Mouse (Mus musculus) cerebellum, adult 2 months (tissue): Measurements from ENCODE around the gene Rbm17. TPM values are rescaled to one million over a fixed set of nuclear protein-coding genes. Genes with fewer than 3 reads are reported as not detected.
"Not testable (repeated sequence)": the region's sequence is repeated elsewhere in the genome, so short reads cannot be mapped to it uniquely, and the experiment has no call there.

Experiments used
- DNase-seq, 2 experiments: peaks; one replicate each; pipeline ENCODE4 v3.0.0; 2021
- H3K27ac ChIP-seq: fragments of 200-500 bp; 2 replicates; pipeline ENCODE4 v1.5.1; 2012; ENCODE audit warnings: low read length, control low read depth, inconsistent platforms; ENCODE audit not compliant: insufficient read depth
- H3K27me3 ChIP-seq: fragments of 200-500 bp; 2 replicates; pipeline ENCODE4 v1.6.1; 2012; ENCODE audit warnings: inconsistent platforms, mild to moderate bottlenecking, low read length, moderate library complexity; ENCODE audit not compliant: control insufficient read depth, insufficient read depth
- H3K4me1 ChIP-seq: fragments of 200-500 bp; 2 replicates; pipeline ENCODE4 v1.6.1; 2011; ENCODE audit warnings: low read length; ENCODE audit not compliant: control insufficient read depth, insufficient read depth
- H3K4me3 ChIP-seq: fragments of 200-500 bp; replicated peaks from 2 replicates; pipeline ENCODE3; 2011; ENCODE audit warnings: mild to moderate bottlenecking, low read depth, low read length, control low read depth; ENCODE audit not compliant: insufficient read depth
- CTCF ChIP-seq: fragments of 200-500 bp; IDR thresholded peaks from 2 replicates; pipeline ENCODE4 v1.5.1; 2011; ENCODE audit warnings: low read depth, mild to moderate bottlenecking, control low read depth, low read length, moderate library complexity, borderline replicate concordance; ENCODE audit not compliant: insufficient read depth
- POLR2A ChIP-seq: fragments of 200-500 bp; IDR thresholded peaks from 2 replicates; pipeline ENCODE4 v1.6.1; 2011; ENCODE audit warnings: low read length, control low read depth, borderline replicate concordance; ENCODE audit not compliant: insufficient read depth
- WGBS: fragments of 180-500 bp; shearing (Covaris S2); methylation state at CpG from one replicate; pipeline ENCODE4 v1.1.7; 2018; 5-methylcytosine and 5-hydroxymethylcytosine counted together
- polyA plus RNA-seq: library from polyadenylated mRNA; depleted of rRNA; stranded (reverse); fragments of >200 nt; gene quantifications from 2 replicates; pipeline ENCODE4 v1.2.3, GENCODE M21; 2012

Gene Rbm17
- polyA plus RNA-seq, 1 experiment = 136 TPM

DNA sequence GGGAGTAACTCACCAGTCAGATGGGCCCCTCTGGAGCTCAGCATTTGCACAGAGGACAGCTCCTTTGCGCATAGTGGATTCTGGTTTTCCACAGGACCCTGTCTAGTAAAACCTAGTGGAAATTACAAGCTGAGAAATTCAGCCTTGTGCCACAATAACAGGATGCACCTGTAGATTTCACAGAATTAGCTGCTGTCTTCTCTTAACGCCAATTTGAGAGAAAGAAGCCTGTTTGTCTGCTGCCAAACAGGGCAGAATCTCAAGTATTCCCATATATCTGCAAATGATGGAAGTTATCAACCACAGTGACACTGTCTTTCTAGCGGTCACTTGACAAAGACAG, 32.2 kb upstream of the Rbm17 start:
- no peak overlapping the region for H3K27ac ChIP-seq
- TF ChIP-seq POLR2A = no peak
- TF ChIP-seq CTCF = no peak
- WGBS = 74% methylated on average over 3 of the region's 3 CpGs
- H3K4me3 ChIP-seq = no peak overlapping the region
- H3K4me1 ChIP-seq = no peaks in the 10 kb centered on the region
- no peak for DNase-seq
- H3K27me3 ChIP-seq = no peaks in the 10 kb centered on the region

DNA sequence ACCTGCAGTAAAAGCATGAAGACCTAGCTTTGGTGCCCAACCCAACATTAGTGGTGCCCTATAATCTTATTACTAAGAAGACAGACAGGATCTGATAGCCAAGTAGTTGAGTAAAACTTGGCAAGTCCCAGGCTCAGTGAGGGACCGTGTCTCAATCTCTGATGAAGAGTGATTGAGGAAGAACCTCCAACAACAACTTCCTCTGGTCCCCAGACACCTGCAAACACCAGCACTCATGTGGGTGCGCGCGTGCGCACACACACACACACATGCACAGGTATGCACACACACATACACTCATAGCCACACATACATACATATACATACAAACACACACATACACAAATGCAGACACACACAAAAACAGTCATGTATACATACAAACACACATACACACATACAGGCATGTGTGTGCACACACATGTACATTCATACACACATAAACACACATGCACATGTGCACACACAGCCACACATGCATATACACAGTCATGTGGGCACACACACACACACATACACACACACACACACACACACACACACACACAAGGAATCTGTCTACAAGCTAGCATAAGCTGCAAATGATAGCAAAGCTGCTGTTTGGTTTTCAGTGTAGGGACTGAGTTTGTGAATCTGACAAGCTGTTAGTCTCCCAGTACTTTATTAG, 31.7 kb upstream of the Rbm17 start:
- no peak for DNase-seq
- TF ChIP-seq CTCF = no peak
- no peak for TF ChIP-seq POLR2A
- Histone ChIP-seq H3K4me1 (no peaks in the 10 kb centered on the region), H3K27me3 (no peaks in the 10 kb centered on the region), H3K4me3 (no peak overlapping the region), H3K27ac (no peak overlapping the region)
- 96% methylated on average over 5 of the region's 5 CpGs for WGBS

DNA sequence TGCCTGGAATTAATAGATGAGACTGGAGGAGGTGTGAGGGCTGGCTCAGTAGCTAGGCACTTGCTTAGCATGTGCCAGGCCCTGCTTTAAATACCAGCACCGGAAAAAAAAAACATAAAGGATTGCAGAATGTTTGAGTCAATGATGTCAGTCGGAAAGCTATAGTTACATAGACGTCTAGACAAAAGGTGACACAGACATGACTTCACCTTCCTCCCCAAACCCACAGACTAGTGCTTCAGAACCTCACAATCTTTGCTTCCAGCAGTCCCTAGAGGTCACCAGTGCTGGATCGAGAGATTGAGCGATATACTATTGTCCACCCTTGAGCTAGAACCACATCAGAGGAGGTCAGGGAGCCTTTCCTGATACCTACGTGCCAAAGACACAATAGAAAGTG, 31.1 kb upstream of the Rbm17 start:
- no peak overlapping the region for H3K27ac ChIP-seq
- H3K4me1 ChIP-seq = no peaks in the 10 kb centered on the region
- H3K27me3 ChIP-seq = no peaks in the 10 kb centered on the region
- DNase-seq = no peak
- 88% methylated on average over 6 of the region's 6 CpGs for WGBS
- TF ChIP-seq CTCF (no peak), POLR2A (no peak)
- no peak overlapping the region for H3K4me3 ChIP-seq

DNA sequence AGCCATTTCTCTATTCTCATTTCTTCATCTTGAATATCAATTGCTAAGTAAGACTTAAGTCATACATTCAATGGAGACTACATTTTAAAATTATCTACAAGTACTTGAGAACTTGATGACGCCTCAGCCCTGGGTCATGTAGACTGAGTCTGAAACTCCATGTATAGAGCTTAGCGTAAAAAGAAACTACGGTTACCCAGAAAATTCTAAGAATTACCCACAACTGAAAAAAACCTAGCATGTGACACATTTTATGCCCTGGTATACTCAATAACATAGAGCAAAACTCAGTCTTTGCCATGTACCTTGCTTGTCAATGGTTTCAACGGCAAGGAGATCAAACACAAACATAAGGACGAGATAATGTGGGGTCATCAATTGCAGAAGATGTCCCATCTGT, 21.9 kb upstream of the Rbm17 start, which contains the start of gene Gm17490:
TSS of gene Gm17490 (minus strand) at position 375 of the 400 bp plus-strand sequence.
- DNase-seq = no peak
- H3K27me3 ChIP-seq = no peaks in the 10 kb centered on the region
- H3K4me3 ChIP-seq = no peak within 1 kb of the TSS
- H3K27ac ChIP-seq = no peak within 1 kb of the TSS
- no peaks in the 10 kb centered on the region for H3K4me1 ChIP-seq
- WGBS = 95% methylated on average over 5 of the region's 5 CpGs
- TF ChIP-seq POLR2A (no peak), CTCF (no peak)

DNA sequence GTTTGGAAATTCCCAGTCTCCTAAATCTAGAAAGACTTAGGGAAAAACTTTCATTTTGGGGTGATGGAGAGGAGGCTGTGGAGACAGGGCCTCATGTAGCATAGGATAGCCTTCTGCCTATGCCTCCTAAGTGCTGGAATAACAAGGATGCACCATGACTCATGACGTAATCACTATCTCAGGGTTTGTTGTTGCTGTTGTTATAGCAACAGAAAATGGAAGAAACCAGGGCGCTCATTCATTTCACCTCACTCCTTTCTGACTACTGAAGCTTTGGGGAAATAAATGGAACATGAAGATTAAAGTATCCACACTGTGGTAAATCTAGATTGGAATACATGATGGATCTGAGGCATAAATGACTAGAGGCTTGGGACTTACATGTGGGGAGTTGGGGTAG, 19.8 kb upstream of the Rbm17 start:
- TF ChIP-seq POLR2A (no peak), CTCF (no peak)
- 82% methylated on average over 2 of the region's 2 CpGs for WGBS
- H3K4me3 ChIP-seq = no peak overlapping the region
- DNase-seq = no peak
- H3K27me3 ChIP-seq = no peaks in the 10 kb centered on the region
- no peaks in the 10 kb centered on the region for H3K4me1 ChIP-seq
- H3K27ac ChIP-seq = no peak overlapping the region

DNA sequence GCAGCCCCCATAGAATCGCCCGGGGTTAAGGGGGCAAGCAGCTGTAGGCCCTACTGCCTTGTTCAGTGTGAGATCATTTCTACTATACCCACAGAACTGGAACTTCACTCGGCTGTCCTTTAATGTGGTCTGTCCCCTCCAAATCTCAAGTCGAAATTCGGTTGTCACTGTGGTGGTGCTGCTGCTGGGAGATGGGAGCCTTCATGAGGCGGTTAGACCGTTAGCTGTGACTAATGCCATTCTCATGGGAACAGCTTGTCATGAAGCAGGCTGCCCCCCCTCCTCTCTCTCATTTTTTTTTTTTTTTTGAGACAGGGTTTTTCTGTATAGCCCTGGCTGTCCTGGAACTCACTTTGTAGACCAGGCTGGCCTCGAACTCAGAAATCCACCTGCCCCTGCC, 19.2 kb upstream of the Rbm17 start:
- DNase-seq = no peak
- H3K4me3 ChIP-seq = no peak overlapping the region
- WGBS = 80% methylated on average over 8 of the region's 8 CpGs

DNA sequence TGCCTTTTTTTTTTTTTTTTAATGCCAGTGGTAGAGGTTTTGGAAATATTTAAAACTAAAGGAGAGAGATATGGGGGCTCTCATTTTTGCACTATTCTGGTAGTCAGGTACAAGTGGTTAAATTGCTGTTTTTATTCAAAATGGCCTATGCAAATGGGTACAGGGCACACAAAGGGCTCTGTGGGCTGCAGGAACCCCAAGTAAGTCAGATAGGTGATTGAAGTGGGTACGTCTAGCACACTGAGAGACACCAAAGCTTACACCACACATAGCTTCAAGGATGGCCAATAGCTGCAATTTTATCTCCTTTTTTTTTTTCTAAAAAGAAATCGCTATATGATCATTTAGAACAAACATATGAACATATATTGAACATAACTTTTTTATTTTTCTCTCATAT, 15.6 kb upstream of the Rbm17 start:
- no peak overlapping the region for H3K4me3 ChIP-seq
- no peaks in the 10 kb centered on the region for H3K4me1 ChIP-seq
- TF ChIP-seq POLR2A (no peak), CTCF (no peak)
- H3K27ac ChIP-seq = no peak overlapping the region
- no peak for DNase-seq
- H3K27me3 ChIP-seq = no peaks in the 10 kb centered on the region
- WGBS = 77% methylated on average over 2 of the region's 2 CpGs

More for the DNA sequence above, 19.2 kb upstream of the Rbm17 start:
- no peak for TF ChIP-seq POLR2A
- TF ChIP-seq CTCF = no peak
- Histone ChIP-seq H3K27me3 (no peaks in the 10 kb centered on the region), H3K4me1 (no peaks in the 10 kb centered on the region), H3K27ac (no peak overlapping the region)

DNA sequence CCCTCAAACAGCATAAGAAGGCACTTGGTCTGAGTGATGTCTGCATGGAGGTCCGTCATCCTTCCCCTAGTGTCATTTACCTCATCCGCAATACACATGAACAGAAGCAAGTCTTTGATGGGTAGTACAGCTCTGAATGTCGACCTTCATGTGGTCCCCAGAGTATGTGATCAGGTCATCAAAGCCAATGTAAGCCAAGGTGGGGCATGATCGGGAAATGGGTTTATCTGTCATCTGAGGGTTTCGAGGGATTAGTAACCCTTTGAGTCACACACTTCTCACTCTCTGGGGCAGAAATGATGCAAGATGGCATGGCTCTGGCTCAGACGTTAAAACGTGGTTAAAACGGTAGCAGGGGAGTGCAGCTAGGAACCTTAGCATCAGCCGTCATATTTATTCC, 12.9 kb upstream of the Rbm17 start:
- H3K4me1 ChIP-seq = no peaks in the 10 kb centered on the region

DNA sequence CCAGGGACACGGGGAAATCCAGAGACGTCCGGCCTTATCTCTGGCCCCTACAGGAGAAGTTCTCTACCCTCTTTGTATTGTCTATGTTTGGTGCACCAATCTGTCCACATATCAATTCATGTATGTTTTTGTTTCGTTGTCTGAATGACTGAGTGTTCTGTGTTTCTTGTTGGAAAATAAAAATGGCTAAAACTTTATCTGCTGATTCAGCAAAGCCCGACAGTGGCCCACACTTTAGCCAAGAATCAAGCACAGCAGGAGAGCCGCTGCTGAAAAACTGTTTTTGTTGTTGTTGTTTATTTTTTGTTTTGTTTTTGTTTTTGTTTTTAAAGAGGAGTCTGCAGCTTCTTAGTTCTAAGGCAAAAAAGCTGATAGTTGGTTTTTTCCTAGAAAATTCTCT, 9.0 kb upstream of the Rbm17 start:
- H3K27me3 ChIP-seq, H3K27ac ChIP-seq, DNase-seq, H3K4me1 ChIP-seq, H3K4me3 ChIP-seq: not testable (repeated sequence)
- WGBS = 81% methylated on average over 6 of the region's 6 CpGs

More for the DNA sequence above, 12.9 kb upstream of the Rbm17 start:
- no peaks in the 10 kb centered on the region for H3K27me3 ChIP-seq
- DNase-seq = no peak
- no peak overlapping the region for H3K27ac ChIP-seq
- TF ChIP-seq CTCF (no peak), POLR2A (no peak)
- 90% methylated on average over 9 of the region's 9 CpGs for WGBS
- no peak overlapping the region for H3K4me3 ChIP-seq

DNA sequence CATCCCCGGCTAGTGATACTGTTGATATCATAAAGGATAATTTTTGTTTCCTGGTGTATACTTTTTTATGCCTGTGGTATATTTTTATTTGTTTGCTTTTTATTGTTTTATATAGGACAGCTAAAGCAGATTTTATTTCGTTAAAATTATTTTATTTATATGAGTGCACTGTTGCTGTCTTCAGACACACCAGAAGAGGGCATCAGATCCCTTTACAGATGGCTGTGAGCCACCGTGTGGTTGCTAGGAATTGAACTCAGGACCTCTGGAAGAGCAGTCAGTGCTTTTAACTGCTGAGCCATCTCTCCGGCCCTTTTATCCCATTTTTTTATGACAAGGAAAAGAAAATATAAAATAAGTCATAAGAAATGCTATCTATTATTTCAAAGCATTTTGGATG, 2.8 kb upstream of the Rbm17 start:
- not testable (repeated sequence) for DNase-seq, H3K4me1 ChIP-seq, H3K4me3 ChIP-seq, H3K27ac ChIP-seq, H3K27me3 ChIP-seq
- 78% methylated on average over 4 of the region's 4 CpGs for WGBS
